Mouse (Mus musculus): Measurements from ENCODE around the gene Skida1. TPM values are rescaled to one million over a fixed set of nuclear protein-coding genes. Genes with fewer than 3 reads are reported as not detected.
A peak's percentile ranks its signal among the peaks of the same experiment; 100 is the strongest.

Skida1 gene
- total RNA-seq, 2 experiments from 2014 or later: 3.5 to 4.9 TPM

GRCm38 (mm10) chr2:18039566-18040290 is 9.1 kb downstream of the Skida1 start:
- peak; percentile 45 for DNase-seq

- DNase-seq: no peak
Measured at GRCm38 (mm10) chr2:18038895-18039371, 9.9 kb downstream of the Skida1 start.

GRCm38 (mm10) chr2:18038141-18038752 is 10.6 kb downstream of the Skida1 start:
- no peak for DNase-seq

GRCm38 (mm10) chr2:18037491-18037890 is 11.4 kb downstream of the Skida1 start, which contains the start of gene A930004D18Rik:
A930004D18Rik (minus strand) TSS chr2:18037737.
- no peak for DNase-seq

GRCm38 (mm10) chr2:18034371-18035250 is 14.2 kb downstream of the Skida1 start:
- DNase-seq: no peak

- no peak for DNase-seq
Measured at GRCm38 (mm10) chr2:18033166-18034108, 15.4 kb downstream of the Skida1 start.

- no peak for DNase-seq
Measured at GRCm38 (mm10) chr2:18032538-18032895, 16.3 kb downstream of the Skida1 start.

- DNase-seq: peak; percentile 72
Measured at GRCm38 (mm10) chr2:18031831-18032537, 16.9 kb downstream of the Skida1 start.

GRCm38 (mm10) chr2:18031271-18031821 is 17.5 kb downstream of the Skida1 start:
- peak; percentile 52 for DNase-seq

- DNase-seq: no peak
Measured at GRCm38 (mm10) chr2:18030581-18030980, 18.3 kb downstream of the Skida1 start.

GRCm38 (mm10) chr2:18029656-18030055 is 19.2 kb downstream of the Skida1 start:
- no peak for DNase-seq

GRCm38 (mm10) chr2:18028140-18029021 is 20.5 kb downstream of the Skida1 start:
- DNase-seq: peak; percentile 97

- peak; percentile 98 for DNase-seq
Measured at GRCm38 (mm10) chr2:18027448-18028139, 21.3 kb downstream of the Skida1 start.

GRCm38 (mm10) chr2:18026116-18026947 is 22.5 kb downstream of the Skida1 start:
- peak; percentile 77 for DNase-seq

- DNase-seq: no peak
Measured at GRCm38 (mm10) chr2:18025781-18026115, 23.1 kb downstream of the Skida1 start.

- DNase-seq: no peak
Measured at GRCm38 (mm10) chr2:18025116-18025515, 23.7 kb downstream of the Skida1 start.

- DNase-seq: no peak
Measured at GRCm38 (mm10) chr2:18022886-18023285, 26.0 kb downstream of the Skida1 start.

- DNase-seq: no peak
Measured at GRCm38 (mm10) chr2:18019122-18019521, 29.7 kb downstream of the Skida1 start.
